Mouse (Mus musculus) myocyte (in vitro differentiated cells): ENCODE data around the gene Sept4. TPM values are rescaled to one million over a fixed set of nuclear protein-coding genes. Genes with fewer than 3 reads are reported as not detected.

ENCODE experiments used
- H3K27me3 ChIP-seq: one replicate; pipeline ENCODE4 v1.6.1; 2011; ENCODE audit not compliant: control insufficient read depth, insufficient read depth, insufficient read length
- H3K36me3 ChIP-seq: one replicate; pipeline ENCODE4 v1.6.1; 2011; ENCODE audit not compliant: control insufficient read depth, insufficient read depth
- H3K4me2 ChIP-seq: one replicate; pipeline ENCODE4 v1.6.1; 2011; ENCODE audit warnings: low read depth, control low read depth
- H3K4me3 ChIP-seq: one replicate; pipeline ENCODE4 v1.5.1; 2011; ENCODE audit warnings: mild to moderate bottlenecking, control low read depth, moderate library complexity
- H3K79me2 ChIP-seq: one replicate; pipeline ENCODE4 v1.6.1; 2011; ENCODE audit not compliant: control insufficient read depth, insufficient read depth
- H3ac ChIP-seq: one replicate; pipeline ENCODE4 v1.6.1; 2011; ENCODE audit not compliant: control insufficient read depth, insufficient read length
- CEBPB ChIP-seq: IDR thresholded peaks from 2 replicates; pipeline ENCODE4 v1.6.1; 2011; ENCODE audit warnings: mild to moderate bottlenecking, moderate library complexity; ENCODE audit not compliant: poor library complexity, insufficient read depth, severe bottlenecking
- E2F4 ChIP-seq: IDR thresholded peaks from one replicate; pipeline ENCODE4 v1.6.1; 2011; ENCODE audit warnings: mild to moderate bottlenecking, control low read depth, moderate library complexity; ENCODE audit not compliant: insufficient read depth
- MAX ChIP-seq: IDR thresholded peaks from one replicate; pipeline ENCODE4 v1.6.1; 2011; ENCODE audit warnings: low read depth, mild to moderate bottlenecking, control low read depth
- MYOD1 ChIP-seq, 3 experiments: IDR thresholded peaks; one replicate each; pipeline ENCODE4 v1.6.1; 2011; ENCODE audit warnings: control low read depth in 2 of 3, low read depth in 2 of 3, mild to moderate bottlenecking in 2 of 3, moderate library complexity in 1 of 3; ENCODE audit not compliant: insufficient read length in 2 of 3, control insufficient read depth in 1 of 3
- MYOG ChIP-seq, 3 experiments: IDR thresholded peaks; one replicate each; pipeline ENCODE4 v1.6.1; 2011; ENCODE audit warnings: control low read depth in 2 of 3, low read depth in 2 of 3, mild to moderate bottlenecking in 2 of 3; ENCODE audit not compliant: insufficient read length in 2 of 3, control insufficient read depth in 1 of 3, insufficient read depth in 1 of 3
- POLR2A ChIP-seq: IDR thresholded peaks from one replicate; pipeline ENCODE4 v1.6.1; 2011; ENCODE audit warnings: low read depth, mild to moderate bottlenecking, control low read depth, moderate library complexity; ENCODE audit not compliant: insufficient read length
- POLR2AphosphoS2 ChIP-seq: IDR thresholded peaks from one replicate; pipeline ENCODE4 v1.6.1; 2011; ENCODE audit warnings: low read depth, control low read depth; ENCODE audit not compliant: insufficient read length
- REST ChIP-seq: IDR thresholded peaks from one replicate; pipeline ENCODE4 v1.6.1; 2011; ENCODE audit warnings: mild to moderate bottlenecking, control low read depth, moderate library complexity; ENCODE audit not compliant: insufficient read depth, insufficient read length
- SRF ChIP-seq: IDR thresholded peaks from one replicate; pipeline ENCODE4 v1.6.1; 2011; ENCODE audit warnings: low read depth; ENCODE audit not compliant: control insufficient read depth, insufficient read length
- TCF12 ChIP-seq: IDR thresholded peaks from one replicate; pipeline ENCODE4 v1.6.1; 2011; ENCODE audit warnings: mild to moderate bottlenecking, control low read depth; ENCODE audit not compliant: poor library complexity, insufficient read depth, severe bottlenecking
- TCF3 ChIP-seq: IDR thresholded peaks from one replicate; pipeline ENCODE4 v1.6.1; 2011; ENCODE audit warnings: low read depth, control low read depth; ENCODE audit not compliant: insufficient read length
- USF1 ChIP-seq: IDR thresholded peaks from one replicate; pipeline ENCODE4 v1.6.1; 2011; ENCODE audit warnings: low read depth, mild to moderate bottlenecking, control low read depth, moderate library complexity
- polyA plus RNA-seq: library from polyadenylated mRNA; unstranded; fragments of >200 nt; fragmentation: generic; extraction: Trizol; gene quantifications from one replicate; pipeline ENCODE4 v1.2.1, GENCODE M21; 2012; ENCODE audit warnings: missing spikeins

The Sept4 gene
- polyA plus RNA-seq, 1 experiment = 1.5 TPM

- Histone ChIP-seq H3K4me3 (no peak overlapping the region), H3K36me3 (no peaks in the 10 kb centered on the region), H3K27me3 (peaks cover 23% of the 10 kb centered on the region), H3K4me2 (no peak overlapping the region), H3ac (no peak overlapping the region), H3K79me2 (no peaks in the 10 kb centered on the region)
- TF ChIP-seq E2F4 (no peak), REST (no peak), POLR2A (no peak), USF1 (no peak), CEBPB (no peak), SRF (no peak), TCF3 (no peak), MYOD1 (IDR thresholded peaks at IDR 0.05; ENCODE audit: control insufficient read depth in 1 of 3, insufficient read length in 2 of 3, low read depth in 2 of 3) (no peak), MAX (no peak), POLR2AphosphoS2 (no peak), TCF12 (no peak), MYOG (IDR thresholded peaks at IDR 0.05; ENCODE audit: control insufficient read depth in 1 of 3, insufficient read depth in 1 of 3, insufficient read length in 2 of 3, low read depth in 2 of 3) (no peak)
Measured at GRCm38 (mm10) chr11:87555106-87555703, 13.5 kb upstream of the Sept4 start.

GRCm38 (mm10) chr11:87561208-87561607 lies 7.5 kb upstream of the Sept4 start:
- no peaks in the 10 kb centered on the region for H3K79me2 ChIP-seq
- no peak for TF ChIP-seq REST
- TF ChIP-seq POLR2A = no peak
- no peak overlapping the region for H3ac ChIP-seq
- no peak overlapping the region for H3K4me3 ChIP-seq
- H3K36me3 ChIP-seq = no peaks in the 10 kb centered on the region
- no peak overlapping the region for H3K4me2 ChIP-seq
- peaks cover 24% of the 10 kb centered on the region for H3K27me3 ChIP-seq

GRCm38 (mm10) chr11:87566501-87566900 lies 2.2 kb upstream of the Sept4 start, which contains the start of gene Gm11492:
Gene Gm11492, plus strand, starts transcription at chr11:87566653.
- peaks cover 32% of the 10 kb centered on the region for H3K27me3 ChIP-seq
- no peak within 1 kb of the TSS for H3ac ChIP-seq
- no peaks in the 10 kb centered on the region for H3K36me3 ChIP-seq
- H3K4me3 ChIP-seq = no peak within 1 kb of the TSS
- TF ChIP-seq E2F4 (no peak), USF1 (no peak)
- H3K4me2 ChIP-seq = no peak within 1 kb of the TSS
- no peaks in the 10 kb centered on the region for H3K79me2 ChIP-seq

GRCm38 (mm10) chr11:87570743-87571142 lies 2.0 kb downstream of the Sept4 start:
- H3K4me2 ChIP-seq = no peak overlapping the region

GRCm38 (mm10) chr11:87571361-87571950 lies 2.8 kb downstream of the Sept4 start:
- TF ChIP-seq MYOG (IDR thresholded peaks at IDR 0.05; ENCODE audit: control insufficient read depth in 1 of 3, insufficient read depth in 1 of 3, insufficient read length in 2 of 3, low read depth in 2 of 3) (no peak), USF1 (no peak), SRF (no peak), TCF3 (no peak), MAX (no peak), POLR2AphosphoS2 (no peak), TCF12 (no peak), POLR2A (no peak), MYOD1 (IDR thresholded peaks at IDR 0.05; ENCODE audit: control insufficient read depth in 1 of 3, insufficient read length in 2 of 3, low read depth in 2 of 3) (no peak), E2F4 (no peak), CEBPB (no peak), REST (no peak)
- H3K27me3 ChIP-seq = peaks cover 25% of the 10 kb centered on the region
- no peak overlapping the region for H3K4me2 ChIP-seq
- no peaks in the 10 kb centered on the region for H3K79me2 ChIP-seq
- no peaks in the 10 kb centered on the region for H3K36me3 ChIP-seq
- no peak overlapping the region for H3ac ChIP-seq
- no peak overlapping the region for H3K4me3 ChIP-seq

More at GRCm38 (mm10) chr11:87570743-87571142, 2.0 kb downstream of the Sept4 start:
- H3K36me3 ChIP-seq = no peaks in the 10 kb centered on the region
- no peak overlapping the region for H3K4me3 ChIP-seq
- H3K27me3 ChIP-seq = peaks cover 25% of the 10 kb centered on the region
- H3K79me2 ChIP-seq = no peaks in the 10 kb centered on the region
- H3ac ChIP-seq = no peak overlapping the region
- TF ChIP-seq POLR2A = no peak
- TF ChIP-seq POLR2AphosphoS2 = no peak
- TF ChIP-seq E2F4 = no peak
- no peak for TF ChIP-seq USF1
- TF ChIP-seq MYOG (IDR thresholded peaks at IDR 0.05; ENCODE audit: control insufficient read depth in 1 of 3, insufficient read depth in 1 of 3, insufficient read length in 2 of 3, low read depth in 2 of 3) = peak in 2 of 3 experiments; percentile 27 to 69
- no peak for TF ChIP-seq MAX
- no peak for TF ChIP-seq TCF3
- peak in 2 of 3 experiments; percentile 46 to 59 for TF ChIP-seq MYOD1 (IDR thresholded peaks at IDR 0.05; ENCODE audit: control insufficient read depth in 1 of 3, insufficient read length in 2 of 3, low read depth in 2 of 3)
